Mouse (Mus musculus): ENCODE results near the gene Slco2a1. TPM values are rescaled to one million over a fixed set of nuclear protein-coding genes. Genes with fewer than 3 reads are reported as not detected.
A peak's percentile ranks its signal among the peaks of the same experiment; 100 is the strongest.

Slco2a1 gene
- polyA plus RNA-seq, 1 experiment from 2014 or later, result 6.0 TPM

DNA sequence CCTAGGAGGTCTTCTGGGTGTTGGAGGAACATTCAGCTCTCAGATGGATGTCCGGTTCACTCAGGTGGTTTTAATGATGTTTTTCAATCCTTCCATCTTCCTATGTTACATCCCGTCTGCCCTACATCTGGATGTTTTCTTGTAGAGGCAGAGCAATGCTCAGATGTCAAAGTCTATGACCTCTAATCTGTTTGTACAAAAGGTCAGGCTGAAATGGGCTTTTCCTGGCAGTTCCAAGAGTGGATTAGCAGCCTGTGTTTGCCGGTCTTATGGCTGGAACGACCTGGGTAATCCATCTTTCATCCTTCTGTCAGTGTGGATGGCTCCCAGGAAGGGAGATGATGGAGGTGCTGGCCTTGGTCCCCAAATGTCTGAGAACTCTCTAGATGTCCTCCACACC lies 2.6 kb upstream of the Slco2a1 start:
- H3K27ac ChIP-seq, result no peak overlapping the region
- no peaks in the 10 kb centered on the region for H3K27me3 ChIP-seq
- no peak for ATAC-seq (replicated peaks; ENCODE audit: insufficient number of reproducible peaks, insufficient read depth, low FRiP score, low read depth)
- 54% methylated on average over 4 of the region's 4 CpGs for WGBS
- peaks cover 5% of the 10 kb centered on the region for H3K4me1 ChIP-seq (replicated peaks)
- H3K9me3 ChIP-seq (replicated peaks), result no peaks in the 10 kb centered on the region
- H3K9ac ChIP-seq, result no peak overlapping the region
- H3K36me3 ChIP-seq, result no peaks in the 10 kb centered on the region
- no peak overlapping the region for H3K4me2 ChIP-seq
- H3K4me3 ChIP-seq, result no peak overlapping the region

- Histone ChIP-seq H3K36me3 (no peaks in the 10 kb centered on the region), H3K4me1 (replicated peaks) (peaks cover 29% of the 10 kb centered on the region), H3K4me3 (no peak overlapping the region), H3K27me3 (no peaks in the 10 kb centered on the region), H3K9ac (no peak overlapping the region), H3K9me3 (replicated peaks) (no peaks in the 10 kb centered on the region), H3K27ac (no peak overlapping the region), H3K4me2 (no peak overlapping the region)
- WGBS, result 38% methylated on average over 6 of the region's 6 CpGs
- no peak for ATAC-seq (replicated peaks; ENCODE audit: insufficient number of reproducible peaks, insufficient read depth, low FRiP score, low read depth)
Measured at GRCm38 (mm10) chr9:102990306-102991133, 2.0 kb downstream of the Slco2a1 start.

DNA sequence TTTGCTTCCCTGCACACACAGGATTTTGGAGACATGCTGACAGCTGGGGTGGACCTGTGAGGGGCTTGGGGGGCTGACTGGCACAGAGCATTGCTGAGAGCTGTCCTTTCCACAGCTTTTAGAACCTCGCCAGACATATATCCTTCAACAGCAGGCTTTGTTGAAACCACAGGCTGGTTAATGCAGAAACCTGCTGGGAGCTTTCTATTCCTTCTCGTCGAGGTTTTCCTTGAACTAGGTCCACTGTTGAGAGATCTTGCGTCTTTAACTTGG lies 2.6 kb downstream of the Slco2a1 start:
- ATAC-seq (replicated peaks; ENCODE audit: insufficient number of reproducible peaks, insufficient read depth, low FRiP score, low read depth), result no peak
- no peaks in the 10 kb centered on the region for H3K27me3 ChIP-seq
- H3K4me3 ChIP-seq, result no peak overlapping the region

GRCm38 (mm10) chr9:102992877-102993276 lies 4.4 kb downstream of the Slco2a1 start:
- no peak overlapping the region for H3K4me3 ChIP-seq
- ATAC-seq (replicated peaks; ENCODE audit: insufficient number of reproducible peaks, insufficient read depth, low FRiP score, low read depth), result peak; percentile 75; the same call in 1 of the 2 replicates
- peaks cover 29% of the 10 kb centered on the region for H3K4me1 ChIP-seq (replicated peaks)
- no peaks in the 10 kb centered on the region for H3K36me3 ChIP-seq
- H3K4me2 ChIP-seq, result no peak overlapping the region
- no peaks in the 10 kb centered on the region for H3K9me3 ChIP-seq (replicated peaks)
- H3K27me3 ChIP-seq, result no peaks in the 10 kb centered on the region
- H3K9ac ChIP-seq, result no peak overlapping the region
- H3K27ac ChIP-seq, result peak overlapping the region; percentile 23
- 33% methylated on average over 6 of the region's 6 CpGs for WGBS

More for the DNA sequence above, 2.6 kb downstream of the Slco2a1 start:
- H3K36me3 ChIP-seq, result no peaks in the 10 kb centered on the region
- no peak overlapping the region for H3K9ac ChIP-seq
- peaks cover 29% of the 10 kb centered on the region for H3K4me1 ChIP-seq (replicated peaks)
- WGBS, result 58% methylated on average over 4 of the region's 4 CpGs
- no peak overlapping the region for H3K27ac ChIP-seq
- no peak overlapping the region for H3K4me2 ChIP-seq
- no peaks in the 10 kb centered on the region for H3K9me3 ChIP-seq (replicated peaks)

- no peak overlapping the region for H3K27ac ChIP-seq
- H3K4me2 ChIP-seq, result no peak overlapping the region
- peaks cover 29% of the 10 kb centered on the region for H3K4me1 ChIP-seq (replicated peaks)
- H3K36me3 ChIP-seq, result no peaks in the 10 kb centered on the region
- no peaks in the 10 kb centered on the region for H3K27me3 ChIP-seq
- no peak overlapping the region for H3K4me3 ChIP-seq
- no peaks in the 10 kb centered on the region for H3K9me3 ChIP-seq (replicated peaks)
- H3K9ac ChIP-seq, result no peak overlapping the region
- ATAC-seq (replicated peaks; ENCODE audit: insufficient number of reproducible peaks, insufficient read depth, low FRiP score, low read depth), result no peak
- 53% methylated on average over 5 of the region's 5 CpGs for WGBS
Measured at GRCm38 (mm10) chr9:102993764-102994163, 5.3 kb downstream of the Slco2a1 start.

DNA sequence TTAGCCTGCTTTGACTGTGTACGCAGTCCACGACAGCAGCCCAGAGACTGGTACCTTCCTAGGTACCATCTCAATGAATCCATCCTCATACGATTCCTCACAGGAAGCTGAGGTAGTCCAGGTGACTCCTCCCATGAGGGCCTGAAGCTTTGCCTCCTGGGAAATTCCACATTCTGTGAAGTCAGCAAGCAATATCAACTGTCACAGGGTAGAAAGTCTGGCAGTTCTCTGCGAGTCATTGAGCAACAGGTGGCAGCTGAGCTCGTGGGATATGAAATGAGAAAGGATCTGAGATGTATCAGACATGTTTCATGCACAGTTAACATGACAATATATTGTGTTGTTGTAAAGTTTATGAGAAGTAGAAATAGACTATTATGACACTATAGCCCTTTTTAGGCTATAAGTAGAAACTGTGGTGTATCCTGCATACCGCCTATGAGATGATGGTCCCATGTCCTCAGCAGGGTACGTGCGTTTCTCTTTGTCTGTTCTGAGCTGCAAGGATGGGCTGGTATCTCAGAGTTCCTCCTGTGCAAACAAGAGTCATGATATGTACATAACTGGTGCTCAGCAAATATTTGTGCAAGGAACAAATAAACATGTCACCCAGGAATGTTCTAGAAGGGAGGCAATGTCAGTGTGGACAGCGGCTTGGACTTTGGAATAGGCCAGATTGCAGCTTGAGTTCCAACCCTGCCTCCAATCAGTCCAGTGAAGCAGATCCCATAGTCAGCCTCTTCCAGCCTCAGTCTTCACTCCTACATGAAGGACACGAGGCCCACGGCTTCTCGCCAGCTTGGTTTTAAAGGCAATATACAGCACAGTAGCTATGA lies 7.5 kb downstream of the Slco2a1 start:
- ATAC-seq (replicated peaks; ENCODE audit: insufficient number of reproducible peaks, insufficient read depth, low FRiP score, low read depth), result no peak
- H3K27ac ChIP-seq, result no peak overlapping the region
- no peak overlapping the region for H3K4me2 ChIP-seq
- H3K36me3 ChIP-seq, result no peaks in the 10 kb centered on the region
- WGBS, result 82% methylated on average over 12 of the region's 12 CpGs
- H3K27me3 ChIP-seq, result no peaks in the 10 kb centered on the region
- peaks cover 27% of the 10 kb centered on the region for H3K4me1 ChIP-seq (replicated peaks)
- H3K4me3 ChIP-seq, result no peak overlapping the region
- no peaks in the 10 kb centered on the region for H3K9me3 ChIP-seq (replicated peaks)
- H3K9ac ChIP-seq, result no peak overlapping the region

- Histone ChIP-seq H3K4me1 (replicated peaks) (peaks cover 4% of the 10 kb centered on the region; the same call in 1 of the 2 replicates), H3K36me3 (no peaks in the 10 kb centered on the region), H3K27me3 (no peaks in the 10 kb centered on the region), H3K4me2 (no peak overlapping the region), H3K9me3 (replicated peaks) (no peaks in the 10 kb centered on the region), H3K4me3 (no peak overlapping the region), H3K9ac (no peak overlapping the region), H3K27ac (no peak overlapping the region)
- no peak for ATAC-seq (replicated peaks; ENCODE audit: insufficient number of reproducible peaks, insufficient read depth, low FRiP score, low read depth)
- 80% methylated on average over 7 of the region's 7 CpGs for WGBS
Measured at GRCm38 (mm10) chr9:103000384-103000783, 11.9 kb downstream of the Slco2a1 start.

- 67% methylated on average over 6 of the region's 6 CpGs for WGBS
- peaks cover 25% of the 10 kb centered on the region for H3K4me1 ChIP-seq (replicated peaks)
- H3K36me3 ChIP-seq, result no peaks in the 10 kb centered on the region
- no peaks in the 10 kb centered on the region for H3K27me3 ChIP-seq
- no peaks in the 10 kb centered on the region for H3K9me3 ChIP-seq (replicated peaks)
- no peak for ATAC-seq (replicated peaks; ENCODE audit: insufficient number of reproducible peaks, insufficient read depth, low FRiP score, low read depth)
- no peak overlapping the region for H3K4me2 ChIP-seq
- H3K4me3 ChIP-seq, result no peak overlapping the region
- no peak overlapping the region for H3K27ac ChIP-seq
- H3K9ac ChIP-seq, result no peak overlapping the region
Measured at GRCm38 (mm10) chr9:103004343-103004742, 15.8 kb downstream of the Slco2a1 start.

- Histone ChIP-seq H3K4me1 (replicated peaks) (peaks cover 31% of the 10 kb centered on the region), H3K4me2 (peak overlapping the region; percentile 97), H3K27me3 (0 out of 2 replicates have a peak, but pooled peaks cover 3% of the 10 kb centered on the region), H3K9ac (peak overlapping the region; percentile 46), H3K9me3 (replicated peaks) (no peaks in the 10 kb centered on the region), H3K4me3 (peak overlapping the region; percentile 49), H3K27ac (peak overlapping the region; percentile 76), H3K36me3 (no peaks in the 10 kb centered on the region)
- 1% methylated on average over 15 of the region's 15 CpGs for WGBS
- ATAC-seq (replicated peaks; ENCODE audit: insufficient number of reproducible peaks, insufficient read depth, low FRiP score, low read depth), result peak; percentile 91
Measured at GRCm38 (mm10) chr9:103007699-103008078, 19.2 kb downstream of the Slco2a1 start.

- peaks cover 31% of the 10 kb centered on the region for H3K4me1 ChIP-seq (replicated peaks)
Measured at GRCm38 (mm10) chr9:103008079-103008855, 19.8 kb downstream of the Slco2a1 start.

GRCm38 (mm10) chr9:103010161-103010560 lies 21.6 kb downstream of the Slco2a1 start:
- WGBS, result 47% methylated on average over 3 of the region's 3 CpGs
- Histone ChIP-seq H3K4me3 (no peak overlapping the region), H3K9me3 (replicated peaks) (no peaks in the 10 kb centered on the region), H3K4me1 (replicated peaks) (peaks cover 27% of the 10 kb centered on the region), H3K9ac (no peak overlapping the region), H3K4me2 (peak overlapping the region; percentile 97; the same call in 1 of the 2 replicates), H3K27me3 (0 out of 2 replicates have a peak, but pooled peaks cover 3% of the 10 kb centered on the region), H3K36me3 (no peaks in the 10 kb centered on the region), H3K27ac (no peak overlapping the region)
- ATAC-seq (replicated peaks; ENCODE audit: insufficient number of reproducible peaks, insufficient read depth, low FRiP score, low read depth), result no peak

More at GRCm38 (mm10) chr9:103008079-103008855, 19.8 kb downstream of the Slco2a1 start:
- Histone ChIP-seq H3K27me3 (0 out of 2 replicates have a peak, but pooled peaks cover 3% of the 10 kb centered on the region), H3K4me3 (peak overlapping the region; percentile 49), H3K9ac (peak overlapping the region; percentile 46), H3K4me2 (peak overlapping the region; percentile 97), H3K27ac (peak overlapping the region; percentile 76), H3K36me3 (no peaks in the 10 kb centered on the region), H3K9me3 (replicated peaks) (no peaks in the 10 kb centered on the region)
- peak; percentile 36 for ATAC-seq (replicated peaks; ENCODE audit: insufficient number of reproducible peaks, insufficient read depth, low FRiP score, low read depth)
- WGBS, result under 1% methylated on average over 50 of the region's 50 CpGs

All from heart, embryonic 15.5 days (tissue).